Comparison of ENCODE assay signal across 1 mouse cellular context in genomic region chr9:121802747-121803146, GRCm38 (mm10).
A peak's percentile ranks its signal among the peaks of the same experiment; 100 is the strongest.
TF ChIP-seq lines count a peak whose summit lies in the region.

No protein-coding gene starts in this region.

TF ChIP-seq in MEL, 35 proteins besides CTCF, POLR2A, EP300 and RAD21:
- 0 out of 2 replicates have a peak, but pooled peaks have one; percentile 15 for TF ChIP-seq GATA1 (IDR thresholded peaks at IDR 0.05; ENCODE audit: low read depth, low read length)
- TF ChIP-seq SIN3A (IDR thresholded peaks at IDR 0.05; ENCODE audit: low read length): no peak
- TF ChIP-seq CHD2 (IDR thresholded peaks at IDR 0.05; ENCODE audit: low read length): no peak
- no peak for TF ChIP-seq POLR2AphosphoS2 (IDR thresholded peaks at IDR 0.05; ENCODE audit: low read length)
- TF ChIP-seq RCOR1 (IDR thresholded peaks at IDR 0.05; ENCODE audit: low read depth, low read length): no peak
- no peak for TF ChIP-seq ZKSCAN1 (IDR thresholded peaks at IDR 0.05; ENCODE audit: low read depth, low read length)
- TF ChIP-seq CHD1 (IDR thresholded peaks at IDR 0.05; ENCODE audit: low read depth, low read length): no peak
TF ChIP-seq in MEL: peak in this region for 1.
